Mouse (Mus musculus): ENCODE measurements around the gene Banp.
A peak's percentile ranks its signal among the peaks of the same experiment; 100 is the strongest.

The Banp gene

GRCm38 (mm10) chr8:121949222-121949800, at the start of gene Banp:
Banp (plus strand) TSS chr8:121949750.
- DNase-seq (ENCODE audit: low read depth, low spot score): no peak

- DNase-seq (ENCODE audit: low read depth, low spot score): peak; percentile 57
These were observed 47.9 kb upstream of the Banp start for GRCm38 (mm10) chr8:121901498-121902236.

- no peak for DNase-seq (ENCODE audit: low read depth, low spot score)
These were observed 45.6 kb upstream of the Banp start for GRCm38 (mm10) chr8:121903977-121904376.

- no peak for DNase-seq (ENCODE audit: low read depth, low spot score)
These were observed 44.6 kb upstream of the Banp start for GRCm38 (mm10) chr8:121904999-121905398.

- DNase-seq (ENCODE audit: low read depth, low spot score): no peak
These were observed 44.1 kb upstream of the Banp start for GRCm38 (mm10) chr8:121905420-121905819.

- DNase-seq (ENCODE audit: low read depth, low spot score): no peak
These were observed 43.7 kb upstream of the Banp start for GRCm38 (mm10) chr8:121905864-121906263.

- DNase-seq (ENCODE audit: low read depth, low spot score): no peak
These were observed 42.7 kb upstream of the Banp start for GRCm38 (mm10) chr8:121906542-121907512.

- peak; percentile 90 for DNase-seq (ENCODE audit: low read depth, low spot score)
These were observed 41.8 kb upstream of the Banp start, which contains the start of gene Slc7a5 for GRCm38 (mm10) chr8:121907587-121908248. Slc7a5 (minus strand) TSS chr8:121907694.

GRCm38 (mm10) chr8:121908378-121909147, 41.0 kb upstream of the Banp start:
- DNase-seq (ENCODE audit: low read depth, low spot score): no peak

GRCm38 (mm10) chr8:121909148-121909541, 40.4 kb upstream of the Banp start:
- DNase-seq (ENCODE audit: low read depth, low spot score): no peak

GRCm38 (mm10) chr8:121909663-121910062, 39.9 kb upstream of the Banp start:
- peak; percentile 61 for DNase-seq (ENCODE audit: low read depth, low spot score)

GRCm38 (mm10) chr8:121911400-121911799, 38.1 kb upstream of the Banp start:
- DNase-seq (ENCODE audit: low read depth, low spot score): no peak

GRCm38 (mm10) chr8:121911987-121912386, 37.6 kb upstream of the Banp start:
- DNase-seq (ENCODE audit: low read depth, low spot score): no peak

GRCm38 (mm10) chr8:121912831-121913230, 36.7 kb upstream of the Banp start:
- no peak for DNase-seq (ENCODE audit: low read depth, low spot score)

- no peak for DNase-seq (ENCODE audit: low read depth, low spot score)
These were observed 36.2 kb upstream of the Banp start for GRCm38 (mm10) chr8:121913378-121913777.

- no peak for DNase-seq (ENCODE audit: low read depth, low spot score)
These were observed 30.4 kb upstream of the Banp start for GRCm38 (mm10) chr8:121919158-121919557.

- DNase-seq (ENCODE audit: low read depth, low spot score): peak; percentile 76
These were observed 29.8 kb upstream of the Banp start for GRCm38 (mm10) chr8:121919731-121920130.

- no peak for DNase-seq (ENCODE audit: low read depth, low spot score)
These were observed 28.0 kb upstream of the Banp start for GRCm38 (mm10) chr8:121921582-121921981.

- DNase-seq (ENCODE audit: low read depth, low spot score): no peak
These were observed 27.4 kb upstream of the Banp start for GRCm38 (mm10) chr8:121922101-121922500.

- DNase-seq (ENCODE audit: low read depth, low spot score): no peak
These were observed 24.9 kb upstream of the Banp start for GRCm38 (mm10) chr8:121924681-121925080.

GRCm38 (mm10) chr8:121925624-121926023, 23.9 kb upstream of the Banp start:
- peak; percentile 69 for DNase-seq (ENCODE audit: low read depth, low spot score)

Measured in skeletal muscle tissue, adult 2 months (tissue).